Mouse (Mus musculus) brain, adult 2 months (tissue): ENCODE results near the gene Gpr89.
A peak's percentile ranks its signal among the peaks of the same experiment; 100 is the strongest.

Experiments
- DNase-seq: peaks from one replicate; pipeline ENCODE4 v3.0.0; 2011; ENCODE audit warnings: low read depth, low spot score

The Gpr89 gene

DNA sequence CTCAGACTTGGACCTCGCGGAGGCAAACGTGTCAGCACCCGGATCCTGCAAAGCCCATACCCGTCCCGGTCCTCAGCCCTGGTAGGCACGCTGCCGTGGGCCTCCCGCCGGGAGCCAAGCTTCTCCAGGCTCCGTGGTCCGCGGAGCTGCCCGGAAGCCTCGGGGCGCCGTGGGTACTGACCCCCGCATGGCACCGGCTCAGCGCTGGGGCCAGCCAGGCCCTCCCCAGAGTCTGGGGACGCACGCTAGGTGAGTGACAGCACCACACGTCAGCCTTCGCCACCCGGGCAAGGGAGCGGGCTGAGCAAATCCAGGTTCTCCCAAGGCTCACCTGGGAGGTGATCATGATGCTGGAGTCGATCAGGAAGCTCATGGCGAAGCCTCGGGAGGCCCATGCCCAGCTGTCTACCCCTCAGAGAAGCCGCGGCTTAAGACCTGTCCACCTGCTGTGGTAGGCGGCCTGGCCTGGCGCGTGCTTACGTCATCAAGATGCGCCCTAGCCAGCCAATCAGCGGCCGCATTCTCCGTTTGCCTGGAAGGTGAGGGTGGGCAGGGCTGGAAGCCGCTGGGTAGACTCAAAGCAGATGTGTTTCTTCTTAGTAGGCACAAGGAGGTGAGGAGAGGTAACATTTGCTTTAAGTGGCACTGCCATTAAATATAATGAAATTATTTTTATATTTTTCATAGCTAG is at the start of gene Gpr89:
Gene Gpr89, minus strand, starts transcription at position 496 of the 691 bp plus-strand sequence.
- peak; percentile 97 for DNase-seq

DNA sequence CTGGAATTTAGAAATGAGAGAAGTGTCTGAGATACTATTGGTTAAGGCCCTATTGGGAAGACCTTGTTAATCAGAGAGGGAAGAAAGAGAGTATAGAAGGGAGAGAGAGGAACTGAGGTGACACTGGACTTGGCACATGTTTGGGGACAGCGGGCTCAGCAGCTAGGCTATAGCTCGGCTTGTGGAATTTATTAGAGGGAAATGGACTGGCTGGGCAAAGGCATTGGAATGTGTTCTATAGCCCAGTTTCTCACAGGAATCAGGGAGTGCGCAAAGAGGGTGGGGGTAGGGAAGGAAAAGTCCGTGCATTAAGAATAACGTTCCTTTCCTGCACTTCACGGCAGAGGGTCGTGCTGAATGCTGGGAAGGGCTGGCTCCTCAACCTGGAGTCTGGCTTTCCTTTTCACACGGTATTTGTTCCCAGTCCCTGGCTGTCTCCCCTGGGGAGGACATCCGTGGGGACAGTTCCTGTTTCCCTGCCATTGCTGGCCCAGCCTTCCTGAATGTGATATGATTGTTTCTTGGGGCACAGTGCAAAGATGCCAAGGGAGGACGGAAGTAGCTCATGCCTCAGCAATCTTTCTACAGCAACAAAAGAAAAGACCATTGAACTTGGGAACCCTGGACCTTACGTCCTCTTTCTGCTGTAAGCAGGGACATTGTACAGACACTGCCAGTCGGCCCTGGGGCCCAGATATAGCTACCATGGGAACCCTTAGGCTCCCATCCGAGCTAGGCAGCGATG is 48.5 kb upstream of the Gpr89 start:
- no peak for DNase-seq

DNA sequence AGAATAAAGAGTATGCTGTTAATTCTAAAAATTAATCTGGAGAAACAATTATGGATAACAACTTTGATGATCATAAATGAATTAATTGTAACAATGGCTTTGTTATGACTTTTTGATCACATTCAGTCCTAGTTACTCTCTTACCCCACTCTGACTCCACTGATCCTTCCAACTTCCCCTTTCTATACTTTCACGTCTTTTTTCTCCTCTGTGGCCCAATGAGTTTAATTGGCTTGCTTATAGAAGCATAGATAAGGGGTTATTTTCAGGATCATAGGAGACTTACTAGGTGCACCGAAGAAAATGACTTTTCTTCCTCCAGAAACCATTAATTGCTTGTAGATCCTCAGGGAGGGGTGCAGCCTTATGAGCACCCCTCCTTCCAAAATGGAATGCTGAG is 37.6 kb upstream of the Gpr89 start:
- no peak for DNase-seq

DNA sequence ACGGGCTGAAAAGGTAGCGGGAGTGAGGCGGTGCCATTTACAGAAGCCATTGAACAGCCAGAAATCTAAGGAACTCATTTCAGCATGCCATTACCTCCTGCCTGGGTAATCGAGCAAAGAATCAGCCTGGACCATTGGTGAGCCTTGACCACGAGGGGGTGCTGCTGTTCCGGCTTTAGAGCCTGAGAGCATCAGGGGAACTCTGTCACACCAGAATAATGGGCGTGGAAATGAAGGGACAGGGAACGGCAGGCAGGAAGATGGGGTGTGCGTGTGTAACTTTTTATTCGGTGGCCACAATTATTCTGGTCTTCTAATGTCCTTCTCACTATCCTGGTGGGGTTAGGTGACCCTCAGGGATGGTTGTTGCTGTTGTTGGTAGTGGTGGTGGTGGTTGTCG is 33.6 kb upstream of the Gpr89 start:
- DNase-seq: peak; percentile 93

DNA sequence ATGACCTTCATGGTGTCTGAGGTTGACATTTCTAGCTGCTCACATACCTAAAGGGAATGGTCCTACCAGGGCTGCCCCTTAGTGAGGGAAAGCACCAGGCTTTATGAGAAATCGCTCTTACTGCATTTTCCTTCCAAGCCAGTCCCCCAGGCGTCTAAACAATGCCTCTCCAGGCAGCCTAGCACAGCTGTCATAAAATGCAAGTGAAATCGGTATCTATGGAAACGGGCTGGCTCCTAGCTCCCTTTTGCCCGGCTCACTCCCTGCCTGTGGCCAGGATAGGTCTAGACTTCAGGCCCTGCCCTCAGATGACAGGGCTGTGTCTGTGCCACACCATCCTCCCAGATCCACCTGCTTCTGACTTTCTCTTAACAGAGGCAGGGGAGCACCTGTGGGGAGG is 32.5 kb upstream of the Gpr89 start:
- DNase-seq: peak; percentile 52

DNA sequence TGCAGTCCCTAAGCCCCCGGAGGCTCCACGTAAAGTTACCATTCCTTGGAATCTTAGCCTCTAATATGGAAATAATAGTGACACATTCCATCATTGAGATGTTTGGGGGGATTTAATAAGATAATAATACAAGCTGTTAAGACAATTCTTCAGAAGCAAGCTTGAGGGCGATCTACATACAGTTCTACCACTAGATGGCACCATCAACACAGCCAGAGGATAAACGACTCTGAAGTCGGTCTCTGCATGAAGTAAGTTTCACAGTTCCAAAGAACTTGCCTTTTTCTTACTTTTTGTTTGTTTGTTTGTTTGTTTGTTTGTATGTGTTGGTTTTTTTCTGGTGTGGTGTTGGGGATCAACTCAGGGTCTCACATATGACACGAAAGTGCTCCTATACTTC is 31.1 kb upstream of the Gpr89 start:
- peak; percentile 89 for DNase-seq

DNA sequence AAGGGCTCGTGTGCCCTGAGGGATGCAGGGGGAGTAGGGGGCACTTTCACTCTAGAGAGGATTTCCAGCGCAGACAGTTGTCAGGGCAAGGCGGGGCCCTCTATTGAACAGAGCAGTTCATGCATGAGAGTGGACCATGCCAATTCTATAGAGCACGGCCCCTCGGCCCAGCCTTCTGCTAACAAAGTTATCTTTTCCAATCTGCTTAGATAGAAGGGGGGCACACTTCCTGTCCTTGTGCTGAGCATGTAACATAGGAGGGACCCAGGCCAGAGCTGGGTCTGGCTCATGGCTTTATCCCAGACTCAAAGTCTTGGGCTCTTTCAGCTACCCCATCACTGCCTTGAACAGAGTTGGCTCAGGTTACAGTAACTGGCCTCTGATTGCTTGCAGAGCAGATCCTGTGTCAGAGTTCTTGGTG is 26.1 kb upstream of the Gpr89 start:
- no peak for DNase-seq

DNA sequence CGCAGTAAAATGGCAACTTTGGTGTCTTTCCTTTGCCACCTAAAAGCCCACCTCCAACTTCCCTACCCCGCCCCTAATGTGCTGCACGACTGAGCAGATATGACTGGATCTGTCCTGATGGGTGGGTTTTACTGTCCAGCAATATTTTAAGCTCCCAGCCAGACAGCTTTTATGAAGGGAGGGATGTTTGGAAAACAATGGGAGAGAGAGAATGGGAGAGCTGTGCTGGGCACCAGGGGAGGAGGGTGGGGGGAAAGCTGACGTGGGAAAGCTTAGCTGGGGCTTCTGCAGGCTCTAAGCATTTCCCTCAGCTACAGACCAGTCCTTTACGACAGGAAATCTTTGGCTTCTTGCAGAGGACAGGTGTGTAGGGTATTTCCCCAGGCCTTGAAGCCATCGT is 20.8 kb upstream of the Gpr89 start, which contains the start of gene Gja8:
Gene Gja8, minus strand, starts transcription at position 101 of the 400 bp plus-strand sequence.
- DNase-seq: no peak

DNA sequence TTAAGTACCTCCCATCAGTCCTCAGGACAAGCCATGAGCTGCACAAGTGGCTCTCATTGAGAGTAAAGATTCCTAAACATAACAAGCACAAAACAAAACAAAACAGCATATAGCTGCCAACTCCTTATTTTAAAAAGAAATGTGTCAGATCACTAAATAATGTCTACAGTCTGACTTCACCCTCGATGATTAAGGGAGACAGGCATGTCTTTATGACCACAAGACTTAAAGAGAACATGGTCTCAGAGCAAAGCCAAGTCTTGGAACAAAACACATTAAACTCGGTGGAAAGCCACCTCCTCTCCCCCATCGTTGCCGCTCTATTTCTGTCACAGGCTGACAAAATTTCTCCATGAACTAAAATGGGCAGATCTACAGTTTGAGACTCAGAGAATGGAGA is 19.5 kb upstream of the Gpr89 start:
- no peak for DNase-seq

DNA sequence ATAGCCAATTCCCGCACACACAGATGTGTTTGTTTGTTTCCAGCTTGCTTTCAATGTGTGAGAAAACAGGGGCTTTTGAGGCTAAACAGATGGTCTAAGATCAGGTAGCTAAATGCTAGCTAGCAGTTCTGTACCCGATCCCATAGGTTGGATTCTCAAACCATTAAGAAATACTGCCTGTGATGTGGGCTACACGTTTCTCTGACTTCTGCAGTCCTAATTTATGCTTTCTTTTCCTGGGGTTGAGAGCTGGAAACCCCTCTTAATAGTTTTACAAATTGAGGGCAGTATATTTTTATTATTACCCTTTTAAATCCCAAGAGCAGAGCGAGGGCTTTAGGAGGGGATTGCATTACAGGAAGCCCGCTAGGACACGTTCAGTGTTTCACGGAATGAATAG is 15.8 kb upstream of the Gpr89 start:
- DNase-seq: no peak

DNA sequence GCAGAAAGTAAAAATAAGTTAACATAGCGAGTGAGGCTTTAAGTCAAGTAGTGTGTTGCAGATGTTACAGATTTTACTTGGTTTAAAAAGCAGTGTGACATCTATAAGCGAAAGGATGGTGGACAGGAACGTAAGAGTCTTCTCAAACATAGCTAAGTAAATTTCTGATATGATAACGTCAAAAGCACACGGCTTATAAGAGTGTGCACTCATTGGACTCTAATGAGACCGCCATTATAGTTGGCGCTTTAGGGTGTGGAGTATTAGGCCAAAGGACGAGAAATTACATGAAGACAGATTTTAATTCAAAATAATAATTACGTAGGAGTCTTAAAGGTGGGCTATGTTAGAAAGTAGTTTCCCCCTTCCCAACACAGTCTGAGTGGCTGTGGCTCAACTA is 446 bp upstream of the Gpr89 start:
- DNase-seq: no peak

DNA sequence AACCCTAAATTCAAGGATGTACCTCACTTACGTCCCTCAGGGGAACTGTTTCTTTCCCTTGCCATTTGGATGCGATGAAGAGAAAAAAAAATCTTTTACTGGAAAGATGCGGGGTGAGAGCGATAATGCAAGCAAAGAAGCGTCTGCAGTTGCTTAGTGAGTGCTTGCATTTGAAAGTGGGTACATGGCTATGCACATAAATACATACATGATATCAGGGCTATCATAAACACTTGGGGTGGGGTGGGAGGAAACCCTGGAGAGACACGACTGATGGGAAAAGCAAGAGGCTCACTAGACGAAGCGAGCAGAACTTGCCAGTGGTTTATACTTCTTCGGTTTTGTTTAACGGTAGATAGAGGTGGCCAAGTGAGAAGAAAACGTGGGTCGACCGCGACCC is 753 bp downstream of the Gpr89 start, which contains the start of gene Gja5:
Gene Gja5, plus strand, starts transcription at position 301 of the 400 bp plus-strand sequence.
- DNase-seq: no peak

DNA sequence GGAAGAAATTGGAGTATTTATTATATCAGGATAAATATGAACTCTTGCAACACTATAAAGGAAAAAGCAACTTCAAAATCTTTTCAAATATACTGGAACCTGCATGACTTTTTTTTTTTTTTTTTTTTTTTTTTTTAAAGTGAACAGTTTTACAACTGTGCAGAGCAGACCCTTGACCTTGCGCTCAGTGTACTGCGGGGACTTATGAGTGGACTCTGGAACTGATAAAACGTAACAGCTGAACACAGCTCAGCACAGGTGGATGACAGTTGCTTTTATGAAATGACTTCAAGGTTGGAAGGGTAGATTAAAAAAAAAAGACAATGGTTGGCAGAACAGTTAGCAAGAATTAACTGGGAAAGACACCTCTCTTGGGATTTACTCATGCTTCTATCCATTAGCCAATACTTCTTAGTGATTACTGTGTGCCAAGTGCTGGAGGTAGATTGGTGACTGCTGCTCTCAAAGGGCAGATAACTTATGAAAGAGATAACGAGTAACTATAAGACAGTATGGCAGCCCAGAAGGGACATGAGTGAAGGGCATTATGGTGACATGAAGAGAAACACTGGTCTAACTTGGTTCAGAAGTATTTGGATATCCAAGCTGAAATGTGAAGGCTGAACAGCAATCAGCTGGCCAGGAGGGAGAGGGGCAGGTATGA is 2.7 kb downstream of the Gpr89 start:
- DNase-seq: no peak

DNA sequence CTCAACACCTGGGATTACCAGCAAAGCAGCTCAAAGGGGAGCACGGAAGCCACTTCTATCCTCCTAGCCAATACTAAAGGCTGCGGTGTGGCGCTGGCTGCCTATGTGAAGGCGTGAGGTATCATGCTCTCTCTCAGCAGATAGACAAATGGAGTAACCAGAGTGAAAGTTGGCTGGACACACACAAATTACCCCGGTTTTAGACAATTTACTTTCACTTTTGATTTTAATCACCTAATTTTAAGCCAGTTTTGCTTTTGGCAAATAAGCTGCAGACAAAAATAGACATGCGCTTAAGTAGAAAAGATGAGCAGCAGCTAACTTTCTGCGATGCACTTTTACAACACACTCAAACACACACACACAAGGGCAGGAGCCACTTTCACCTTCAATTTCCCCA is 21.5 kb downstream of the Gpr89 start:
- DNase-seq: no peak

DNA sequence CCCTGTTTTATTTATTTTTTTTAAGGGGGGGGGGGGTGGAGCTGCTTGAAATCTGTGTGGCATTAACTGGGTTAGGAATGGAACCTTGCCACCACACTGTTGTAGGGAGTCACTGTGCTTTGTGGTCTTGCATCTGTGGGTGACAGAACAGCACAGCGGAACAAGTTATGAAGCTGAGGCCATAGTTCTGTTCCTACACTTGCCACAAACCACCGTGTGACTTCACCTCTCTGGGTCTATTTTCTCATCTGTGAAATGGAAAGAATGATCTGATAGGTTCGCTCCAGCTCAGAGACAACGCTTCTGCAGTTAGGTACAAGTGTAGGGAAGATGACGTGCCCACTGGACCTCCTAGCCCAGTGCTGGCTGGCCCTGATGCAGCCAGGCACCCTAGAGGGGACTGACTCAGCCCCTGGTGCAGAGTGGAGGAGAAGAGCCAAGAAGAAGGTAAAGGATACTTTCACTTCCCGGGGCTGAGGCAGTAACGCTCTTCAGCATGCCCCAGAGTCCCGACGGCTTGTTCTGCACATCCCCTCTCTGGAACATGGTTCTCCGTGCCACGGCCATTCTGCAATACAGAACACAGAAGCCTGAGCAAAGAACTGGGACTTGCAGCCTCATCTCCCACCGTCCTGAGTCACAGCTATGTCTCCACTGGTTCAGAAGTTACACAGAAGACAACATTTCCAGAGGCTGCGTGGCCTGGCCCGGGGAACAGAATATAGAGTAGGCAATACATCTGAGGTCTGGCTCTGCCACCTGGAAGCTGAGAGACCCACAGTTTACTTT is 22.9 kb downstream of the Gpr89 start:
- DNase-seq: no peak

DNA sequence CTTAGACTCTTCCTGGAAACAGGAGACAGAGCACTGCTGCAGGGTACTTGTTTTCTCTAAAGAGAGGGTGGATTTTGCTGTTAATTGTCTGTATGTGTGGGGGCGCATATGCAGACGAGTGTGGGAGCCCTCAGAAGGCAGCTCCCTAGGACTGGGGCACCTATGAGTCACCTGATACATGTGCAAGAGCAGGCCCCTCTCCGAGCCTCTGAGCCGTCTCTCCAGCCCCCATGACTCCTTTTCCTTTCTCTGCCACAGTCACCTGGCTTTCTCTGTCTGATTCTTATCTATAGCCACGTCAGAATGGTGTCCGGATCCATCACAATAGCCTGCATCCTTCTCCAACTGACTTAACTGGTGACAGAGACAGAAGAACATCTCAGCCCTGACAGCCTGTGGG is 23.6 kb downstream of the Gpr89 start:
- DNase-seq: peak; percentile 70

DNA sequence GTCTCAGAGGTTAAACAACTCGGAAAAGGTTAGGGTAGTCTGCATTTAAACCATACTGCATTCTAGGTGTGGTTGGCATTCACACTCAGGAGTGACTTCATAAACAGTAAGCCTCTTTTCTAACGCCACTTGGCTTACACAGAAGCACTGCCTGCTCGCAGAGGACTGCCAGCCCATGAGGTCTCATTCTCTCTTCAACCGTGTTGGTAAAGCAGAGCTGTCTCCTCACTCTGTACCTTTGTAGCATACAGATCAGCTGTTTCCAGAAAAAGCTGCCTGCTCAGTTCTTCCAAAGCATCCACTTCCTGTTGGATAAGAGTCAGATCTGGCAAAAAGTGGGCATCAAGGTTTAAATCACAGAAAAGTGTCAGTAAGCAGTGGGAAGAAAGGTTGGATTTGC is 24.8 kb downstream of the Gpr89 start:
- DNase-seq: peak; percentile 44

DNA sequence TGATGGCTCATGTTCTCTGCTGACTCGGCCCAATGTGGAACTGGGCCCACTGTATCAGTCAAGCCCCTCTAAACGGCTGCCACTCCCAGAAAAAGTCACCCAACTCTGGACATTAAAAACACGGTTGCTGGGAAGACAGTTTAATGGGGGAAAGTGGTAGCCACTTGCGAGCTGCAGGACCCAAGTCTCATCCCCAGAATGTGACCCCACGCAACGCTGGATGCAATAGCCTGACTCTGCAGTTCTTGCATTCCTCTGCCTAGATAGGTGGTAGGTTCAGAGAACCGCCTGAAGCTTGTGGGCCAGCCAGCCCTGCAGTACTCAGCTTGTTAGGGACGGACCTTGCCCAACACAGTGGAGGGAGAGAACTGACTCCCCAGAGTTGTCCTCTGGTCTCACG is 25.6 kb downstream of the Gpr89 start:
- no peak for DNase-seq

DNA sequence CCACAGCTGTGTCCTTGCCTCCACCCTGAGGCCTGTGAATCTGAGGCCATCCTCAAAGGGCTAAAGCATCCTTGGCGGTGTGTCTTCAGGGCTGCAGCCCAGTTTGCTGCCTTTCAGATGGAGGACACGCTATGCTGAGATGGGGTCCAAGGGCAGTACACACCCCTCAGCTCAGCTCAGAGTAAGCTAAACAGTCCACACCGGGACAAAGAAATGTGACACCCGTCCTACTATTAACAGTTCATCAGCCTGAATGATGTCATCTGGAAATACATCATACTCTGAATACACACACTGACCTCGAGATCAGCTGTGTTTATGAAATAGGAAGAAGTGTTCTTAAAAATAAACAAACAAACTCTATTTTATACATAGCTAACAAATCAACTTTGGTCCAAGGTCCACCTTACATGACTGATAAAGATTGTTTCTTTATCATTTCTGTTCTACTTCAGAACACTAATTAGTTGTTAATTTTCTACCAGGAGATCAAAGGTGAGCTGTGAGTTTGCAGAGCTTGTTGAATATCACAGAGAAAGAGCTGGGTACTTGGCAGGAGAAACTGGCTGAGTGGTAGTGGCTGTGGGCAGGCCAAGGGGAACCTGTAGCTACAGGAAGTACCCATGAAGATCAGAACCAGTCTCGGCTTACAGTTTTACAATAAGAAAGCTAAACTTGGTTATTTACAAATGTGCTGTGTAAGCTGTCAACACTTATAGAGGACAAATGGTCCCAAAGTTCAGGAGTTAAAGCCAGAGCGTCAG is 30.2 kb downstream of the Gpr89 start:
- no peak for DNase-seq

DNA sequence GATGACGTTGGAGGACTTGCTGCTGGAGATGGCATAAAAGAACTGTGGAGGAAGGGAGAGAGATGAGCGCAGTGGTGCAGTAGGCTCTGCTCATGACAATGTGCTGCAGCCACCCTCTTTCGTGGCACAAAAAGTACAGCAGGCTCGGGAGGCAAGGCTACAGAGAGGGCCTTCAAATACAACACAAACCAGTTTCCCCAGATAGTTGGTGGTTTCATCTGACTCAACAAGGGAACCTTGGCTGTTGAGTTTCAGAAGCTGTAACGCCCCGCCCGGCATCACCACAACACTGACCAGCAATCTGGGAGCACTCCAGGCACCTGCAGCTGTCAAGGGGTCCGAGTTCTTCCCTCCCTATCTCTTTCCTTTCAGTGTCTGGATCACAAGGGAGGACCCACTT is 32.6 kb downstream of the Gpr89 start:
- no peak for DNase-seq

DNA sequence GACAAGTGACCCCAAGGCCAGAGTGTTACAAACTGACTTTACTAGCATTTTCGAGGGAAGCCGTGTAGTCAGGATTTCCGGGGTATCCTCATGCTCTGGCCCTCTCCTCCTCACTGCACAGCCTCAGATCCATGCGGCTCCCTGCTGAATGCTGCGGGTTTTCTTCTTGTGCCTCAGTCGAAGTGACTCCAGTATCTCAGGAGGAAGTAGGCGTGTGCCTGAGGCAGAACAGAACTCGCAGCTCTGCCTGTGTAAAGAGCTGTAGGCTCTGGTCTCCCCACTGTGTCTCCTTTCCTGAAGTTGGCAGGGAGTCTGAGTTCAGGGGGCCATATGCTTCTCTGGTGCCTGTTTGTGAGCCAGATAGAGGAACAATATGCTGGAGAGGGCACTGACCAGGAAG is 34.1 kb downstream of the Gpr89 start:
- peak; percentile 43 for DNase-seq
